Mouse (Mus musculus) midbrain, embryonic 11.5 days (tissue): ENCODE measurements around the gene Rpgrip1l. TPM values are rescaled to one million over a fixed set of nuclear protein-coding genes. Genes with fewer than 3 reads are reported as not detected.
A peak's percentile ranks its signal among the peaks of the same experiment; 100 is the strongest.

Experiments
- ATAC-seq: fragments of 200-750 bp; cut with Nextera tagmentation; 2 replicates; pipeline ENCODE4 v1.8.0; 2017; ENCODE audit warnings: moderate TSS enrichment, moderate library complexity; ENCODE audit not compliant: low FRiP score
- DNase-seq: peaks from one replicate; pipeline ENCODE4 v3.0.0; 2015; ENCODE audit warnings: low spot score; ENCODE audit errors: missing footprints
- H3K27ac ChIP-seq: fragments of 300-500 bp; sonication (generic); 2 replicates; pipeline ENCODE4 v1.5.1; 2014; ENCODE audit warnings: low read depth, low read length
- H3K27me3 ChIP-seq: fragments of 300-500 bp; sonication (generic); 2 replicates; pipeline ENCODE4 v1.6.1; 2014; ENCODE audit warnings: mild to moderate bottlenecking, low read length, moderate library complexity, mixed read lengths; ENCODE audit not compliant: control insufficient read depth, insufficient read depth
- H3K36me3 ChIP-seq: fragments of 300-500 bp; sonication (generic); 2 replicates; pipeline ENCODE4 v1.6.1; 2014; ENCODE audit warnings: mild to moderate bottlenecking, low read length, moderate library complexity, mixed read lengths; ENCODE audit not compliant: control insufficient read depth, insufficient read depth
- H3K4me1 ChIP-seq: fragments of 300-500 bp; sonication (generic); 2 replicates; pipeline ENCODE4 v1.6.1; 2014; ENCODE audit warnings: low read length; ENCODE audit not compliant: control insufficient read depth, insufficient read depth
- H3K4me2 ChIP-seq: fragments of 300-500 bp; sonication (generic); 2 replicates; pipeline ENCODE4 v1.6.1; 2014; ENCODE audit warnings: mild to moderate bottlenecking, moderate library complexity
- H3K4me3 ChIP-seq: fragments of 300-500 bp; sonication (generic); 2 replicates; pipeline ENCODE4 v1.5.1; 2014; ENCODE audit warnings: low read depth, low read length
- H3K9ac ChIP-seq: fragments of 300-500 bp; sonication (generic); 2 replicates; pipeline ENCODE4 v1.6.1; 2014; ENCODE audit warnings: low read length
- H3K9me3 ChIP-seq: fragments of 300-500 bp; sonication (generic); 2 replicates; pipeline ENCODE4 v1.6.1; 2016; ENCODE audit warnings: low read length; ENCODE audit not compliant: control insufficient read depth
- WGBS: fragments of 180-500 bp; shearing (Covaris S2); extraction: QIAGEN DNeasy Blood & Tissue Kit; methylation state at CpG from one replicate; pipeline ENCODE4 v1.1.7; 2014; 5-methylcytosine and 5-hydroxymethylcytosine counted together
- polyA plus RNA-seq: library from polyadenylated mRNA; unstranded; fragments of >200 nt; fragmentation: Nextera tagmentation; extraction: Ambion mirVana; gene quantifications from 2 replicates; pipeline ENCODE4 v1.2.1, GENCODE M21; 2014

Gene Rpgrip1l
- polyA plus RNA-seq, 1 experiment from 2014 or later, result 13.9 TPM

DNA sequence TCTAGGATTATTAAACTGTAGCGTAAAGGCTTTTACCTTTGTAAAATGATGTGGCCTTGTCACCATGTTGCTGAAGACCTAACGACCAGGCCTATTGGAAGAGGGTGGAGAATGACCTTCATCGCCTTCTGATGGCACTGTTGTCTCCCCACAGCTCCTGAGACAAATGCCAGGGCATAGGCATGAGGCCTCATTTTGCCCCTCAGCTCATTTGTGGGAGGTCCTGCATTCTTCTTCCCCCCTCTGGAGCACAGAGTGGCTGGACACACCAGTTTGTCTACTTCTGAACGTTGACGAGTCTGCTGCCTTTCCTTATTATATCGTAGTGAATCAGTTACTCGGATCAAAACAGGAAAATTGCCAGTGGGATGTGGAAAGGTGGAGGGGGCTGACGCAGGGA, 26.6 kb upstream of the Rpgrip1l start:
- 97% methylated on average over 8 of the region's 8 CpGs for WGBS
- ATAC-seq, result no peak
- H3K36me3 ChIP-seq, result no peaks in the 10 kb centered on the region
- H3K4me1 ChIP-seq, result peaks cover 6% of the 10 kb centered on the region; the same call in 1 of the 2 replicates
- no peak for DNase-seq
- no peak overlapping the region for H3K9ac ChIP-seq
- no peaks in the 10 kb centered on the region for H3K27me3 ChIP-seq
- peaks cover under 1% of the 10 kb centered on the region; the same call in 1 of the 2 replicates for H3K9me3 ChIP-seq
- H3K4me3 ChIP-seq, result no peak overlapping the region
- H3K4me2 ChIP-seq, result no peak overlapping the region
- H3K27ac ChIP-seq, result no peak overlapping the region

DNA sequence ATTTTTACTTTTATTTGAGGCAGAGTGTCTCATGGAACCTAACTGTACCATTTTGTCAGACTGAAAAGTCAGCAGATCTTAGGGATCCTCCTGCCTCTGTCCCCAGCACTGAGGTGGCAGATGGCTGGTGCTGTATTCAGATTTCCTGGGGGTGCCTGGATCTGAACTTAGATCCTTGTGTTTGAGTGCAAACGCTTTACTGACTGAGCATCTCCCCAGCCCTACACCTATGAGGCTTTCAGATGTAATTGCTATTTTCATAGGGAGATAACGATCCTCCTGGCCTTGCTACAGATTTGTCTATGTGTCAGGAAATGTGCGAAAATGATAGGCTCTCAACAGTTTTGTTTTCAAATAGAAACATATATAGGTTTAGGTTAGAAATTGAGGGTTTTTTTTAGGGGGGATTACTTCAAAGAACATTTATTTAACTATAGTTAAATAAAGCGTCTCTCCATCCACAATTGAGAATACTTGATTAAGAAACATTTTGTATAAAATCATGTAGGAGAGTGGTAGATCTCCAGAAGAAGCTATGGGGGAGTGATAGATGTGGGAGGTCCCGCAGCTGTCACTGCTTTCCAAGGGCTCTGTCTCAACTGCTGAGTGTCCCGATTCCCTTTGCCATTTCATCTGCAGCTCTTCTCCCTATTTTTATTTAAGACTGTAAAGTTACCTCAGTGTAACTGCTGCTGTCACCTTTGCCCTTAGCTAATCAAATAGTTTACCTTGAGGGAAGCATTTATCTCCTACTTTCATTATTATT, 25.5 kb upstream of the Rpgrip1l start:
- Histone ChIP-seq H3K4me3 (no peak overlapping the region), H3K9ac (no peak overlapping the region), H3K9me3 (peaks cover 3% of the 10 kb centered on the region; the same call in 1 of the 2 replicates), H3K4me1 (peaks cover 6% of the 10 kb centered on the region; the same call in 1 of the 2 replicates), H3K4me2 (no peak overlapping the region), H3K27me3 (no peaks in the 10 kb centered on the region), H3K36me3 (no peaks in the 10 kb centered on the region), H3K27ac (no peak overlapping the region)
- ATAC-seq, result no peak
- WGBS, result 90% methylated on average over 6 of the region's 6 CpGs
- DNase-seq, result no peak

DNA sequence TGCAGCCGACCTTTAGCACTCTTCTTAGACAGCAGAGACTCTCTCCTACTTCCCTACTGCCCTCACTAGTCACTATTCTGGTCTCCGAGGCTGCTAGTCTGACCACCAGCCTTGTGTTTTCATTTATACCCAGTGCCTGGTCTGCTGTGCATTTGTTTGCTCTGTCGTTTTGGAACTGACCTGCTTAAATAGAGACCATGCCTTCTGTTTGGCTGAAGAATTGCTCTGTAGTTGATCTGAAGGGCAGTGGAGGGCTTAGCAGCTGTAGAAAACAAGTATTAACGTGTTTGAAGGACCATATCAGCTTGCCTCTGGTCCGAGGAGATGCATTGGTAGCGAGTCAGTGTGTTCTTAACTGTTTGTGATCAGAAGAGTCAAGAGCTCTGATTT, 16.4 kb upstream of the Rpgrip1l start:
- ATAC-seq, result no peak
- Histone ChIP-seq H3K36me3 (no peaks in the 10 kb centered on the region), H3K4me3 (no peak overlapping the region), H3K9me3 (peaks cover under 1% of the 10 kb centered on the region; the same call in 1 of the 2 replicates), H3K4me1 (peaks cover 24% of the 10 kb centered on the region), H3K27me3 (no peaks in the 10 kb centered on the region), H3K27ac (peak overlapping the region; percentile 63), H3K4me2 (no peak overlapping the region), H3K9ac (peak overlapping the region; percentile 1; the same call in 1 of the 2 replicates)
- DNase-seq, result peak; percentile 82
- 42% methylated on average over 6 of the region's 6 CpGs for WGBS

DNA sequence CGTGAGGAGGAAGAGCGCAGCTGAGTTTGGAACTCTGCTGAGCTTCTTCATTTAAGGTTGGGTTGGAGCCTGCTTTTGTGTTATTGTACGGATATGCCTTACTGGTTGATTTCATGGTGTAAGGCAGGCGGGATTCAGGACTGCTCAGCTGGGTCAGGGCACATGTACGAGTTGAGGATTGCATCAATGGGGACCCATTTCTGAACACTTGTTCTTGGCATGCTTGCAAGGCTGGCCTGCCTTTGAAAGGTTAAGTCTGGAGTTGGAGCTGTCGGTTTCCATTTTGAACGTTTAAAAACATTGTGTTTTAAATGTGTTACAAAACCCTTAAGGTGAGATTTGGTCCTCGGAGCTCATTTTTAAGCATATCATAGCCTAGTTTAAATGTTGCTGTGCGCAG, 16.0 kb upstream of the Rpgrip1l start:
- Histone ChIP-seq H3K4me1 (peaks cover 24% of the 10 kb centered on the region), H3K9ac (no peak overlapping the region), H3K27me3 (no peaks in the 10 kb centered on the region), H3K36me3 (no peaks in the 10 kb centered on the region), H3K9me3 (no peaks in the 10 kb centered on the region), H3K27ac (peak overlapping the region; percentile 63; the same call in 1 of the 2 replicates), H3K4me2 (no peak overlapping the region), H3K4me3 (no peak overlapping the region)
- DNase-seq, result no peak
- WGBS, result 79% methylated on average over 9 of the region's 9 CpGs
- no peak for ATAC-seq

DNA sequence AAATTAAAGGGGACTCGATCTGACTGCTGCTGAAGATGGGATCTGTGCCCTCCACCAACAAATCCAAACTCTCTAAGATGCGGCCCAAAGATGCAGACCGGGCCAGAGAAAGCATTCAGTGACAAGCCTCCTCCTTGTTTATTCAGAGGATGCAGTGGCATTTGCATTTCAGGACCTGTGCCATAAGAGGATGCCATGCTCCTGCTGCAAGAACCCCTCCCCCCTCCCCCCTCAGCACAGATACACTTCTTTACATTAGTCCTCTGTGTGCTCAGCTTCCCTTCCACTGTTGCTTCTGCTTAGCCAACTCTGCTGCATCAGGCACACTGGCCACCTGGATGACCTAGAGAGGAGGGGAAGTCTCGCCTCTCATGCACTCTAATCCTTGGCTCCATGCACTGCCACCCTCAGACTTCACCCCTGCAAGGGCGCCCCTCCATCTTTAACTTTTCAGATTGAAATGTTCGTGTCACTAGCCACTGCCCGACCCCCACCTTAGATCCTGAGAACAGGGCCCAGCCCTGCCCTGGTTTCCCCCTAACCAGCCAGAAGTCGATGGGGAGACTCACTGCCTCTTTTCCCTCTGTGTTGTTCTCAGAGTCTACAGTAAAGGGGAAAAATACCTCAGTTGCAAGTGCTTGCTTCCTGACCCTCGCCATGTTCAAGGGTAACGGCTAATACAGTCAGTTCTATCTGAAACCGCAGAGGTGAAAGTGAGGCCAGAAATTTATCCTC, 14.6 kb upstream of the Rpgrip1l start:
- H3K27me3 ChIP-seq, result no peaks in the 10 kb centered on the region
- no peak overlapping the region for H3K9ac ChIP-seq
- 82% methylated on average over 11 of the region's 11 CpGs for WGBS
- peaks cover 24% of the 10 kb centered on the region for H3K4me1 ChIP-seq
- no peak overlapping the region for H3K4me3 ChIP-seq
- DNase-seq (peak; percentile 68), ATAC-seq (no peak)
- H3K9me3 ChIP-seq, result no peaks in the 10 kb centered on the region
- H3K27ac ChIP-seq, result no peak overlapping the region
- no peak overlapping the region for H3K4me2 ChIP-seq
- no peaks in the 10 kb centered on the region for H3K36me3 ChIP-seq

DNA sequence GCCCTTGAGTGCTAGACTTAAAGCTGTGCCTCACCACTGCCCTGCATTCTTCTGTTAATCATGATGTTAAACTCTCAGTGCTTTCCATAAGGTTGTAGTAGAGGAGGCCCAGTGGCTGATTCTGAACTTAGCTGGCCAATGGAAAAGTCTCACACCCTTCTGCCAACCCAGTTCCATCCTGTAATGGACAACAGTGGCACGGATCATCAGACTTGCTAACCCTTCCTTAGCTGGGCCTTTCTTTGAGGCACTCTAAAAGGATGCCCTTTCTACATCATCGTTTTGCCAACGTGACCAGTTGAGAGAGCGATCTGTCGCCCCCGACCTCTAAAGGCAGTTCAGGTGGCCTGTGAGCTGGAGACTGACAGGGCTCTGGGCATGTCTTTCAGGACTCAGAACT, 13.9 kb upstream of the Rpgrip1l start:
- peaks cover 23% of the 10 kb centered on the region for H3K4me1 ChIP-seq
- no peak overlapping the region for H3K4me2 ChIP-seq
- H3K9ac ChIP-seq, result no peak overlapping the region
- DNase-seq (peak; percentile 47), ATAC-seq (no peak)
- no peak overlapping the region for H3K4me3 ChIP-seq
- H3K27ac ChIP-seq, result no peak overlapping the region
- no peaks in the 10 kb centered on the region for H3K36me3 ChIP-seq
- WGBS, result 80% methylated on average over 6 of the region's 6 CpGs
- no peaks in the 10 kb centered on the region for H3K9me3 ChIP-seq
- H3K27me3 ChIP-seq, result no peaks in the 10 kb centered on the region

DNA sequence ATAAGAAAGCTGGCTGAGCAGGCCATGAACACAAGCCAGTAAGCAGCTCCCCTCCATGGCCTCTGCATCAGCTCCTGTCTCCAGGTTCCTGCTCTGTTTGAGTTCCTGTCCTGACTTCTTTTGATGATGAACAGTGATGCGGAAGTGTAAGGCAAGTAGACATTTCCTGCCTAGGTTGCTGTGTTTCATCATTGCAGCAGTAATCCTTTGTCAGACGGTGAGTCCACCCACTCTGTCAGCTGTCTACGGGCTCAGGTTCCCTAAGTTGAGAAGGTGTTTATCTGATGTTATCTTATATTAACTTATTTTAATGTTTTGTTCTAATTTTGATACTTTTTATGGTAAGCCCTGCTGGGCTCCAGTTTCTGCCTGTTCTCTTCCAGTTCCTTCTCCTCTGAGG, 13.0 kb upstream of the Rpgrip1l start:
- H3K4me2 ChIP-seq, result no peak overlapping the region
- H3K36me3 ChIP-seq, result no peaks in the 10 kb centered on the region
- H3K4me1 ChIP-seq, result peaks cover 15% of the 10 kb centered on the region
- no peak overlapping the region for H3K4me3 ChIP-seq
- peak; percentile 51 for DNase-seq
- no peaks in the 10 kb centered on the region for H3K27me3 ChIP-seq
- no peaks in the 10 kb centered on the region for H3K9me3 ChIP-seq
- no peak for ATAC-seq
- H3K27ac ChIP-seq, result no peak overlapping the region
- 80% methylated on average over 3 of the region's 3 CpGs for WGBS
- no peak overlapping the region for H3K9ac ChIP-seq

DNA sequence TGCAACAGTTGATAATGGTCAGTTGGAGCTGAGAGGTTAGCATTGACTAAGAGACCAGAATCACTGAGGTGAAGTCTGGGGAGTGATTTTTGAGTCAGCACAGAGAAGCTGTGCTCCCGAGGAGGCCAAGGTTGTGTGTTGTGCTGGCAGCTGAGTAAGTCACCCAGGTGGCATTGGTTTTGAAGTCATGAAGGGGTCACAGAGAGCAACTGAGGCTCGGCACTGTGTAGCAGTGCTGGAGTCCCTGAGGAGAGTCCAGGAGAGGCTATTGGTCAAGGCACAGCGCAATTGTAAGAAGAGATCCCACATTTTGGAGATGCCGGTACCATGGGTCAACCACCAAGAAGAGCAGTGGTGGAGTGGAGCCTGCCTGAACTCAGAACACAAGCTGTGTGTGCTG, 11.9 kb upstream of the Rpgrip1l start:
- Histone ChIP-seq H3K27me3 (no peaks in the 10 kb centered on the region), H3K4me1 (peaks cover 7% of the 10 kb centered on the region)
- peak; percentile 71 for DNase-seq

DNA sequence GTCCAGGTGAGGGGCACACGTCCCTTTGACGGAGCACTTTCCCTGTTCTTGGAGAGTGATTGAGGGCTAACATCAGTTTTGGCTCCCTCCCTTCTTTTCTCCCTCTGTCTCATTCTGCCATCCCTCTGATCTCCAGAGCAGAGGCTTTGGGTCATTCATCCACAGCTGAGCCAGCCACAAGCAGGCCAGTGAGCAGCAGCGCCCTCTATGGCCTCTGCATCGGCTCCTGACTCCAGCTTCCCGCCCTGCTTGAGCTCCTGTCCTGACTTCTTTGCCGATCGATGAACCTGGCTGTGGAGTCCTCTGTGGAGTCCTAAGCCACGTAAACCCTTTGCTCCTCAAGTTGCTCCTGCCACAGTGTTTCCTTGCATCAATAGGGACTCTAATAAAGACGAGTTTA, 11.2 kb upstream of the Rpgrip1l start:
- H3K27me3 ChIP-seq, result no peaks in the 10 kb centered on the region
- H3K4me3 ChIP-seq, result no peak overlapping the region
- ATAC-seq (no peak), DNase-seq (peak; percentile 85)
- H3K9ac ChIP-seq, result no peak overlapping the region
- no peak overlapping the region for H3K27ac ChIP-seq
- H3K9me3 ChIP-seq, result no peaks in the 10 kb centered on the region
- H3K36me3 ChIP-seq, result no peaks in the 10 kb centered on the region
- no peak overlapping the region for H3K4me2 ChIP-seq
- WGBS, result 28% methylated on average over 9 of the region's 9 CpGs
- H3K4me1 ChIP-seq, result peaks cover 5% of the 10 kb centered on the region; the same call in 1 of the 2 replicates

More for the DNA sequence above, 11.9 kb upstream of the Rpgrip1l start:
- no peak overlapping the region for H3K9ac ChIP-seq
- H3K9me3 ChIP-seq, result no peaks in the 10 kb centered on the region
- H3K4me3 ChIP-seq, result no peak overlapping the region
- H3K36me3 ChIP-seq, result no peaks in the 10 kb centered on the region
- no peak for ATAC-seq
- no peak overlapping the region for H3K4me2 ChIP-seq
- no peak overlapping the region for H3K27ac ChIP-seq
- 86% methylated on average over 4 of the region's 4 CpGs for WGBS
